Mouse (Mus musculus): ENCODE measurements at regions not wholly inside any gene's neighbourhood (a gene's known extent, or its start where the extent isn't known, plus 50 kb on each side); places are given as distances from the start of the nearest gene placed in this dataset.

GRCm38 (mm10) chr13:37477749-37478548 lies 132.9 kb downstream of the Ly86 start:
- H3K27me3 ChIP-seq (ENCODE audit: control insufficient read depth, insufficient read depth, low read length): no peaks in the 10 kb centered on the region
- H3K4me2 ChIP-seq (ENCODE audit: low read length): peak overlapping the region; percentile 65
- H3K27ac ChIP-seq (replicated peaks in 1 of 2; ENCODE audit: control insufficient read depth in 1 of 2, insufficient read depth in 1 of 2, low read depth in 2 of 2, low read length in 2 of 2): peak overlapping the region; percentile 30 to 31; a peak in 2 of 4 replicates
- peak; percentile 61 for ATAC-seq (ENCODE audit: insufficient number of reproducible peaks, insufficient read depth, low FRiP score, low read depth)
- no peaks in the 10 kb centered on the region for H3K9me3 ChIP-seq (ENCODE audit: control insufficient read depth, low read length)
- no peaks in the 10 kb centered on the region for H3K36me3 ChIP-seq (ENCODE audit: control insufficient read depth, insufficient read depth, low read length)
- WGBS: 5% methylated on average over 13 of the region's 15 CpGs
- peaks cover 29 to 48% of the 10 kb centered on the region in 2 experiments for H3K4me1 ChIP-seq (ENCODE audit: control insufficient read depth in 2 of 2, insufficient read depth in 2 of 2, low read length in 2 of 2)
- peak overlapping the region; percentile 64 for H3K9ac ChIP-seq (ENCODE audit: low read length)
- peak overlapping the region; percentile 30 to 32 for H3K4me3 ChIP-seq (ENCODE audit: control insufficient read depth in 1 of 2, insufficient read depth in 1 of 2, low read depth in 1 of 2, low read length in 2 of 2)

- ATAC-seq (ENCODE audit: insufficient number of reproducible peaks, insufficient read depth, low FRiP score, low read depth): no peak
- peaks cover 34 to 56% of the 10 kb centered on the region in 2 experiments for H3K4me1 ChIP-seq (ENCODE audit: control insufficient read depth in 2 of 2, insufficient read depth in 2 of 2, low read length in 2 of 2)
- H3K27ac ChIP-seq (replicated peaks in 1 of 2; ENCODE audit: control insufficient read depth in 1 of 2, insufficient read depth in 1 of 2, low read depth in 2 of 2, low read length in 2 of 2): no peak overlapping the region
- no peaks in the 10 kb centered on the region for H3K36me3 ChIP-seq (ENCODE audit: control insufficient read depth, insufficient read depth, low read length)
- WGBS: 84% methylated on average over 7 of the region's 7 CpGs
- no peak overlapping the region for H3K9ac ChIP-seq (ENCODE audit: low read length)
- no peaks in the 10 kb centered on the region for H3K27me3 ChIP-seq (ENCODE audit: control insufficient read depth, insufficient read depth, low read length)
- no peak overlapping the region for H3K4me3 ChIP-seq (ENCODE audit: control insufficient read depth in 1 of 2, insufficient read depth in 1 of 2, low read depth in 1 of 2, low read length in 2 of 2)
- no peak overlapping the region for H3K4me2 ChIP-seq (ENCODE audit: low read length)
- no peaks in the 10 kb centered on the region for H3K9me3 ChIP-seq (ENCODE audit: control insufficient read depth, low read length)
Measured at GRCm38 (mm10) chr13:37479182-37479691, 134.2 kb downstream of the Ly86 start.

- no peak overlapping the region for H3K4me2 ChIP-seq (ENCODE audit: low read length)
- H3K36me3 ChIP-seq (ENCODE audit: control insufficient read depth, insufficient read depth, low read length): no peaks in the 10 kb centered on the region
Measured at GRCm38 (mm10) chr13:37481514-37481913, 136.5 kb downstream of the Ly86 start.

GRCm38 (mm10) chr13:37482038-37482437 lies 137.0 kb downstream of the Ly86 start:
- Histone ChIP-seq H3K4me1 (ENCODE audit: control insufficient read depth in 2 of 2, insufficient read depth in 2 of 2, low read length in 2 of 2) (peaks cover 28 to 39% of the 10 kb centered on the region in 2 experiments), H3K9ac (ENCODE audit: low read length) (no peak overlapping the region; the same call in 1 of the 2 replicates), H3K36me3 (ENCODE audit: control insufficient read depth, insufficient read depth, low read length) (no peaks in the 10 kb centered on the region), H3K4me3 (ENCODE audit: control insufficient read depth in 1 of 2, insufficient read depth in 1 of 2, low read depth in 1 of 2, low read length in 2 of 2) (no peak overlapping the region), H3K9me3 (ENCODE audit: control insufficient read depth, low read length) (no peaks in the 10 kb centered on the region), H3K27ac (replicated peaks in 1 of 2; ENCODE audit: control insufficient read depth in 1 of 2, insufficient read depth in 1 of 2, low read depth in 2 of 2, low read length in 2 of 2) (peak overlapping the region; percentile 89 to 95), H3K27me3 (ENCODE audit: control insufficient read depth, insufficient read depth, low read length) (no peaks in the 10 kb centered on the region), H3K4me2 (ENCODE audit: low read length) (peak overlapping the region; percentile 16; the same call in 1 of the 2 replicates)
- 23% methylated on average over 2 of the region's 2 CpGs for WGBS
- ATAC-seq (ENCODE audit: insufficient number of reproducible peaks, insufficient read depth, low FRiP score, low read depth): no peak

More at GRCm38 (mm10) chr13:37481514-37481913, 136.5 kb downstream of the Ly86 start:
- H3K27ac ChIP-seq (replicated peaks in 1 of 2; ENCODE audit: control insufficient read depth in 1 of 2, insufficient read depth in 1 of 2, low read depth in 2 of 2, low read length in 2 of 2): peak overlapping the region; percentile 89 to 95
- no peak overlapping the region for H3K4me3 ChIP-seq (ENCODE audit: control insufficient read depth in 1 of 2, insufficient read depth in 1 of 2, low read depth in 1 of 2, low read length in 2 of 2)
- H3K27me3 ChIP-seq (ENCODE audit: control insufficient read depth, insufficient read depth, low read length): no peaks in the 10 kb centered on the region
- H3K4me1 ChIP-seq (ENCODE audit: control insufficient read depth in 2 of 2, insufficient read depth in 2 of 2, low read length in 2 of 2): peaks cover 31 to 45% of the 10 kb centered on the region in 2 experiments
- 70% methylated on average over 5 of the region's 5 CpGs for WGBS
- ATAC-seq (ENCODE audit: insufficient number of reproducible peaks, insufficient read depth, low FRiP score, low read depth): no peak
- no peak overlapping the region for H3K9ac ChIP-seq (ENCODE audit: low read length)
- H3K9me3 ChIP-seq (ENCODE audit: control insufficient read depth, low read length): no peaks in the 10 kb centered on the region

GRCm38 (mm10) chr13:37482589-37482988 lies 137.6 kb downstream of the Ly86 start:
- 0% methylated on average over 10 of the region's 10 CpGs for WGBS
- no peaks in the 10 kb centered on the region for H3K36me3 ChIP-seq (ENCODE audit: control insufficient read depth, insufficient read depth, low read length)
- no peaks in the 10 kb centered on the region for H3K27me3 ChIP-seq (ENCODE audit: control insufficient read depth, insufficient read depth, low read length)
- H3K9ac ChIP-seq (ENCODE audit: low read length): peak overlapping the region; percentile 66; the same call in 1 of the 2 replicates
- peak overlapping the region; percentile 51 for H3K4me2 ChIP-seq (ENCODE audit: low read length)
- H3K4me3 ChIP-seq (ENCODE audit: control insufficient read depth in 1 of 2, insufficient read depth in 1 of 2, low read depth in 1 of 2, low read length in 2 of 2): no peak overlapping the region
- peak overlapping the region; percentile 89 to 95 for H3K27ac ChIP-seq (replicated peaks in 1 of 2; ENCODE audit: control insufficient read depth in 1 of 2, insufficient read depth in 1 of 2, low read depth in 2 of 2, low read length in 2 of 2)
- peaks cover 23 to 34% of the 10 kb centered on the region in 2 experiments for H3K4me1 ChIP-seq (ENCODE audit: control insufficient read depth in 2 of 2, insufficient read depth in 2 of 2, low read length in 2 of 2)
- no peaks in the 10 kb centered on the region for H3K9me3 ChIP-seq (ENCODE audit: control insufficient read depth, low read length)
- peak; percentile 58; the same call in 1 of the 2 replicates for ATAC-seq (ENCODE audit: insufficient number of reproducible peaks, insufficient read depth, low FRiP score, low read depth)

- Histone ChIP-seq H3K9me3 (ENCODE audit: control insufficient read depth, low read length) (no peaks in the 10 kb centered on the region), H3K4me3 (ENCODE audit: control insufficient read depth in 1 of 2, insufficient read depth in 1 of 2, low read depth in 1 of 2, low read length in 2 of 2) (peak overlapping the region in 1 of 2 experiments; percentile 7; a peak in 1 of 4 replicates), H3K9ac (ENCODE audit: low read length) (peak overlapping the region; percentile 66), H3K27me3 (ENCODE audit: control insufficient read depth, insufficient read depth, low read length) (no peaks in the 10 kb centered on the region), H3K27ac (replicated peaks in 1 of 2; ENCODE audit: control insufficient read depth in 1 of 2, insufficient read depth in 1 of 2, low read depth in 2 of 2, low read length in 2 of 2) (peak overlapping the region; percentile 89 to 95), H3K36me3 (ENCODE audit: control insufficient read depth, insufficient read depth, low read length) (no peaks in the 10 kb centered on the region), H3K4me2 (ENCODE audit: low read length) (peak overlapping the region; percentile 51), H3K4me1 (ENCODE audit: control insufficient read depth in 2 of 2, insufficient read depth in 2 of 2, low read length in 2 of 2) (peaks cover 18 to 29% of the 10 kb centered on the region in 2 experiments)
- ATAC-seq (ENCODE audit: insufficient number of reproducible peaks, insufficient read depth, low FRiP score, low read depth): peak; percentile 11; the same call in 1 of the 2 replicates
- 22% methylated on average over 19 of the region's 19 CpGs for WGBS
Measured at GRCm38 (mm10) chr13:37483010-37483855, 138.2 kb downstream of the Ly86 start.

- H3K27ac ChIP-seq (replicated peaks in 1 of 2; ENCODE audit: control insufficient read depth in 1 of 2, insufficient read depth in 1 of 2, low read depth in 2 of 2, low read length in 2 of 2): no peak overlapping the region
- 81% methylated on average over 4 of the region's 4 CpGs for WGBS
Measured at GRCm38 (mm10) chr13:37484631-37485030, 139.6 kb downstream of the Ly86 start.

More at GRCm38 (mm10) chr13:37484631-37485030, 139.6 kb downstream of the Ly86 start:
- no peak overlapping the region for H3K4me3 ChIP-seq (ENCODE audit: control insufficient read depth in 1 of 2, insufficient read depth in 1 of 2, low read depth in 1 of 2, low read length in 2 of 2)
- H3K36me3 ChIP-seq (ENCODE audit: control insufficient read depth, insufficient read depth, low read length): no peaks in the 10 kb centered on the region
- H3K9me3 ChIP-seq (ENCODE audit: control insufficient read depth, low read length): no peaks in the 10 kb centered on the region
- peaks cover 16 to 24% of the 10 kb centered on the region in 2 experiments for H3K4me1 ChIP-seq (ENCODE audit: control insufficient read depth in 2 of 2, insufficient read depth in 2 of 2, low read length in 2 of 2)
- no peak overlapping the region for H3K9ac ChIP-seq (ENCODE audit: low read length)
- ATAC-seq (ENCODE audit: insufficient number of reproducible peaks, insufficient read depth, low FRiP score, low read depth): no peak
- no peak overlapping the region for H3K4me2 ChIP-seq (ENCODE audit: low read length)
- no peaks in the 10 kb centered on the region for H3K27me3 ChIP-seq (ENCODE audit: control insufficient read depth, insufficient read depth, low read length)

Data from heart, embryonic 14.5 days (tissue).